Mouse (Mus musculus) hindbrain, embryonic 14.5 days (tissue): ENCODE results near the gene Fetub. TPM values are rescaled to one million over a fixed set of nuclear protein-coding genes. Genes with fewer than 3 reads are reported as not detected.

Experiments used
- ATAC-seq: fragments of 200-750 bp; cut with Nextera tagmentation; 2 replicates; pipeline ENCODE4 v1.8.0; 2017; ENCODE audit warnings: moderate number of reproducible peaks, mild to moderate bottlenecking, moderate TSS enrichment, moderate library complexity; ENCODE audit not compliant: low FRiP score
- DNase-seq: peaks from one replicate; pipeline ENCODE4 v3.0.0-alpha.2; 2015; ENCODE audit warnings: low spot score
- H3K27ac ChIP-seq: fragments of 300-500 bp; sonication (generic); 2 replicates; pipeline ENCODE4 v1.5.1; 2014; ENCODE audit warnings: mild to moderate bottlenecking, moderate library complexity
- H3K27me3 ChIP-seq: fragments of 300-500 bp; sonication (generic); 2 replicates; pipeline ENCODE4 v1.6.1; 2014; ENCODE audit warnings: mild to moderate bottlenecking, low read length, mixed read lengths; ENCODE audit not compliant: control insufficient read depth, insufficient read depth
- H3K36me3 ChIP-seq: fragments of 300-500 bp; sonication (generic); replicated peaks from 2 replicates; pipeline ENCODE4 v1.6.1; 2014; ENCODE audit not compliant: control insufficient read depth, insufficient read depth
- H3K4me1 ChIP-seq: fragments of 300-500 bp; sonication (generic); replicated peaks from 2 replicates; pipeline ENCODE4 v1.6.1; 2014; ENCODE audit warnings: antibody characterized with exemption, low read length, mixed read lengths; ENCODE audit not compliant: control insufficient read depth, insufficient read depth
- H3K4me2 ChIP-seq: fragments of 300-500 bp; sonication (generic); replicated peaks from 2 replicates; pipeline ENCODE4 v1.6.1; 2014; ENCODE audit warnings: mild to moderate bottlenecking, moderate library complexity
- H3K4me3 ChIP-seq: fragments of 300-500 bp; sonication (generic); replicated peaks from 2 replicates; pipeline ENCODE4 v1.5.1; 2014; ENCODE audit warnings: mild to moderate bottlenecking, low read length
- H3K9ac ChIP-seq: fragments of 300-500 bp; sonication (generic); 2 replicates; pipeline ENCODE4 v1.6.1; 2014
- H3K9me3 ChIP-seq: fragments of 300-500 bp; sonication (generic); 2 replicates; pipeline ENCODE4 v1.6.1; 2016; ENCODE audit warnings: low read length; ENCODE audit not compliant: control insufficient read depth
- WGBS: fragments of 180-500 bp; shearing (Covaris S2); extraction: QIAGEN DNeasy Blood & Tissue Kit; methylation state at CpG from one replicate; pipeline ENCODE4 v1.1.7; 2014; 5-methylcytosine and 5-hydroxymethylcytosine counted together
- polyA plus RNA-seq: library from polyadenylated mRNA; unstranded; fragments of >200 nt; fragmentation: Nextera tagmentation; extraction: Ambion mirVana; gene quantifications from 2 replicates; pipeline ENCODE4 v1.2.1, GENCODE M21; 2014

The Fetub gene
- polyA plus RNA-seq, 1 experiment from 2014 or later: not detected

- Histone ChIP-seq H3K9me3 (no peaks in the 10 kb centered on the region), H3K36me3 (no peaks in the 10 kb centered on the region), H3K4me1 (no peaks in the 10 kb centered on the region), H3K4me3 (no peak overlapping the region), H3K4me2 (no peak overlapping the region), H3K9ac (no peak overlapping the region), H3K27me3 (no peaks in the 10 kb centered on the region), H3K27ac (no peak overlapping the region)
- ATAC-seq: no peak
- 52% methylated on average over 5 of the region's 5 CpGs for WGBS
- DNase-seq: no peak
Measured at GRCm38 (mm10) chr16:22899346-22899745, 18.8 kb upstream of the Fetub start.

GRCm38 (mm10) chr16:22899866-22900570, 18.1 kb upstream of the Fetub start:
- H3K27ac ChIP-seq: no peak overlapping the region
- no peak overlapping the region for H3K9ac ChIP-seq
- WGBS: 87% methylated on average over 10 of the region's 10 CpGs
- no peak overlapping the region for H3K4me3 ChIP-seq
- no peaks in the 10 kb centered on the region for H3K4me1 ChIP-seq
- no peak overlapping the region for H3K4me2 ChIP-seq
- DNase-seq (no peak), ATAC-seq (no peak)
- no peaks in the 10 kb centered on the region for H3K9me3 ChIP-seq
- no peaks in the 10 kb centered on the region for H3K27me3 ChIP-seq
- H3K36me3 ChIP-seq: no peaks in the 10 kb centered on the region

- Histone ChIP-seq H3K4me1 (no peaks in the 10 kb centered on the region), H3K36me3 (no peaks in the 10 kb centered on the region), H3K27ac (no peak overlapping the region), H3K4me3 (no peak overlapping the region), H3K27me3 (no peaks in the 10 kb centered on the region), H3K9ac (no peak overlapping the region), H3K4me2 (no peak overlapping the region), H3K9me3 (no peaks in the 10 kb centered on the region)
- no peak for ATAC-seq
- no peak for DNase-seq
- 79% methylated on average over 3 of the region's 3 CpGs for WGBS
Measured at GRCm38 (mm10) chr16:22901326-22901725, 16.8 kb upstream of the Fetub start.

- 93% methylated on average over 6 of the region's 6 CpGs for WGBS
- H3K36me3 ChIP-seq: no peaks in the 10 kb centered on the region
- no peaks in the 10 kb centered on the region for H3K9me3 ChIP-seq
- H3K4me2 ChIP-seq: no peak overlapping the region
- no peak overlapping the region for H3K4me3 ChIP-seq
- ATAC-seq (no peak), DNase-seq (no peak)
- no peak overlapping the region for H3K9ac ChIP-seq
- no peaks in the 10 kb centered on the region for H3K27me3 ChIP-seq
- no peak overlapping the region for H3K27ac ChIP-seq
- no peaks in the 10 kb centered on the region for H3K4me1 ChIP-seq
Measured at GRCm38 (mm10) chr16:22909290-22909689, 8.8 kb upstream of the Fetub start.

- Histone ChIP-seq H3K4me1 (no peaks in the 10 kb centered on the region), H3K4me3 (no peak overlapping the region), H3K9ac (no peak overlapping the region), H3K27me3 (no peaks in the 10 kb centered on the region), H3K27ac (no peak overlapping the region), H3K9me3 (no peaks in the 10 kb centered on the region), H3K36me3 (no peaks in the 10 kb centered on the region), H3K4me2 (no peak overlapping the region)
- no peak for ATAC-seq
- 84% methylated on average over 3 of the region's 3 CpGs for WGBS
- no peak for DNase-seq
Measured at GRCm38 (mm10) chr16:22911986-22912385, 6.1 kb upstream of the Fetub start.

- Histone ChIP-seq H3K27ac (no peak overlapping the region), H3K9ac (no peak overlapping the region), H3K4me3 (no peak overlapping the region), H3K4me2 (no peak overlapping the region), H3K27me3 (no peaks in the 10 kb centered on the region), H3K9me3 (no peaks in the 10 kb centered on the region), H3K4me1 (no peaks in the 10 kb centered on the region), H3K36me3 (no peaks in the 10 kb centered on the region)
- DNase-seq (no peak), ATAC-seq (no peak)
- WGBS: 83% methylated on average over 6 of the region's 6 CpGs
Measured at GRCm38 (mm10) chr16:22912886-22913285, 5.2 kb upstream of the Fetub start.

- no peaks in the 10 kb centered on the region for H3K4me1 ChIP-seq
- H3K9me3 ChIP-seq: no peaks in the 10 kb centered on the region
- no peak overlapping the region for H3K9ac ChIP-seq
- DNase-seq (no peak), ATAC-seq (no peak)
- H3K36me3 ChIP-seq: no peaks in the 10 kb centered on the region
- H3K4me3 ChIP-seq: no peak overlapping the region
- H3K27me3 ChIP-seq: no peaks in the 10 kb centered on the region
- H3K4me2 ChIP-seq: no peak overlapping the region
- H3K27ac ChIP-seq: no peak overlapping the region
Measured at GRCm38 (mm10) chr16:22914276-22914675, 3.9 kb upstream of the Fetub start.

GRCm38 (mm10) chr16:22918664-22919312, 654 bp downstream of the Fetub start:
- no peaks in the 10 kb centered on the region for H3K9me3 ChIP-seq
- DNase-seq: no peak
- H3K36me3 ChIP-seq: no peaks in the 10 kb centered on the region
- no peak for ATAC-seq
- no peak overlapping the region for H3K27ac ChIP-seq
- H3K4me1 ChIP-seq: no peaks in the 10 kb centered on the region
- 78% methylated on average over 15 of the region's 15 CpGs for WGBS
- H3K27me3 ChIP-seq: no peaks in the 10 kb centered on the region
- H3K4me3 ChIP-seq: no peak overlapping the region
- H3K4me2 ChIP-seq: no peak overlapping the region
- no peak overlapping the region for H3K9ac ChIP-seq

GRCm38 (mm10) chr16:22919971-22920854, 2.1 kb downstream of the Fetub start:
- Histone ChIP-seq H3K36me3 (no peaks in the 10 kb centered on the region), H3K4me1 (no peaks in the 10 kb centered on the region), H3K27me3 (no peaks in the 10 kb centered on the region), H3K27ac (no peak overlapping the region), H3K9me3 (no peaks in the 10 kb centered on the region), H3K4me2 (no peak overlapping the region), H3K4me3 (no peak overlapping the region), H3K9ac (no peak overlapping the region)
- ATAC-seq (no peak), DNase-seq (no peak)
- WGBS: 73% methylated on average over 18 of the region's 18 CpGs
